Comparison of ENCODE assay signal across 22 mouse cellular contexts in the genomic region with DNA sequence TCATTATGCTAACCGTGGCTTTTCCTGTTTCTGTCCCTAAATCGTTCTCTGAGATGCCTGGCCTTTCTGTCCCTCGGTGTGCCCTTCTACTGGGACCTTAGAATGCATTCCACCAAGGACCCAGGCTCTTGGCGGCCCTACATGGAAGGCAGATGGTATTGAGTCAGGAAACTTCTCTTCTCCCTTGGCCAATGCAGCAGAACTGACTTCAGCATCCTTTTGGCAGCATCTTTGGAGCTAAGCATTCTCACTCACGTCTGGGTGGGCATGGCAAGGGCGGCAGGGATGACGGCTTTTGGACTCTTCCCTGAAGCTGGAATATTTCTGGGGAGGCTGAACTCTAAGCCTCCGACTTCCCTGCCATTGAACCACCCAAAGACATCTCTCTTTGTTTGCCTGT.
"Had no signal": no experiment of that assay in that cellular context is flagged by ENCODE, and none has a peak within 500 bp of the region (broad histone marks: within the 10 kb centered on the region; RNA-seq: fewer than 3 reads in every experiment).

No protein-coding gene starts in this region.

- DNase-seq: heart, postnatal 10 days; heart, postnatal 14 days; heart, postnatal 36 days; heart, postnatal 4 days; kidney, adult 11 months; kidney, adult 18-20 months; kidney, adult 2 months; kidney, adult 8-10 months; kidney, adult 9 months; kidney, postnatal 10 days; kidney, postnatal 14 days; kidney, postnatal 25 days; kidney, postnatal 36 days; kidney, postnatal 4 days; layer of hippocampus, adult 9-11 months; layer of hippocampus, postnatal 36 days had no signal

- ATAC-seq: hindbrain, embryonic 16.5 days; hindbrain, postnatal 0 days; inflammation-experienced regulatory T-cells, adult 6 months; intestine, embryonic 15.5 days; intestine, embryonic 16.5 days; intestine, postnatal 0 days had no signal
